Mouse (Mus musculus) midbrain, postnatal 0 days (tissue): ENCODE measurements around the gene Rps6kb2. TPM values are rescaled to one million over a fixed set of nuclear protein-coding genes. Genes with fewer than 3 reads are reported as not detected.

Experiments
- ATAC-seq: fragments of 200-750 bp; cut with Nextera tagmentation; 2 replicates; pipeline ENCODE4 v1.8.0; 2017; ENCODE audit warnings: moderate number of reproducible peaks, mild to moderate bottlenecking, moderate TSS enrichment, moderate library complexity; ENCODE audit not compliant: low FRiP score
- DNase-seq: peaks from one replicate; pipeline ENCODE4 v3.0.0-alpha.2; 2015; ENCODE audit warnings: low spot score
- H3K27ac ChIP-seq: fragments of 300-500 bp; sonication (generic); 2 replicates; pipeline ENCODE4 v1.5.1; 2014; ENCODE audit warnings: low read depth, mild to moderate bottlenecking, low read length, mixed read lengths
- H3K27me3 ChIP-seq: fragments of 300-500 bp; sonication (generic); 2 replicates; pipeline ENCODE4 v1.6.1; 2014; ENCODE audit warnings: low read length, control low read depth, mixed read lengths; ENCODE audit not compliant: insufficient read depth
- H3K36me3 ChIP-seq: fragments of 300-500 bp; sonication (generic); 2 replicates; pipeline ENCODE4 v1.6.1; 2014; ENCODE audit warnings: low read length, control low read depth, mixed read lengths; ENCODE audit not compliant: insufficient read depth
- H3K4me1 ChIP-seq: fragments of 300-500 bp; sonication (generic); 2 replicates; pipeline ENCODE4 v1.6.1; 2014; ENCODE audit warnings: mild to moderate bottlenecking, control low read depth, antibody characterized with exemption, low read length, mixed read lengths; ENCODE audit not compliant: insufficient read depth
- H3K4me2 ChIP-seq: fragments of 300-500 bp; sonication (generic); 2 replicates; pipeline ENCODE4 v1.6.1; 2014; ENCODE audit warnings: low read depth, mild to moderate bottlenecking, low read length, mixed read lengths; ENCODE audit not compliant: poor library complexity, severe bottlenecking
- H3K4me3 ChIP-seq: fragments of 300-500 bp; sonication (generic); 2 replicates; pipeline ENCODE4 v1.5.1; 2014; ENCODE audit warnings: low read depth, mild to moderate bottlenecking, low read length, moderate library complexity
- H3K9ac ChIP-seq: fragments of 300-500 bp; sonication (generic); replicated peaks from 2 replicates; pipeline ENCODE4 v1.6.1; 2014; ENCODE audit warnings: mild to moderate bottlenecking, low read length, moderate library complexity, mixed read lengths; ENCODE audit not compliant: poor library complexity, severe bottlenecking
- H3K9me3 ChIP-seq: fragments of 300-500 bp; sonication (generic); 2 replicates; pipeline ENCODE4 v1.6.1; 2016; ENCODE audit warnings: low read length, control low read depth
- CTCF ChIP-seq: IDR thresholded peaks from 2 replicates; pipeline ENCODE4 v1.5.1; 2016; ENCODE audit warnings: antibody characterized with exemption, mild to moderate bottlenecking
- WGBS: fragments of 180-500 bp; shearing (Covaris S2); extraction: QIAGEN DNeasy Blood & Tissue Kit; methylation state at CpG from one replicate; pipeline ENCODE4 v1.1.7; 2014; 5-methylcytosine and 5-hydroxymethylcytosine counted together
- polyA plus RNA-seq: library from polyadenylated mRNA; unstranded; fragments of >200 nt; fragmentation: Nextera tagmentation; extraction: Ambion mirVana; gene quantifications from 2 replicates; pipeline ENCODE4 v1.2.1, GENCODE M21; 2015
- total RNA-seq: library from RNA; depleted of rRNA; stranded (reverse); fragments of >200 nt; gene quantifications from 2 replicates; pipeline ENCODE4 v1.2.3, GENCODE M21; 2014; rRNA removed

Gene Rps6kb2
- total and polyA plus RNA-seq, 2 experiments from 2014 or later, result 23.5 to 62.8 TPM

- WGBS, result 83% methylated on average over 13 of the region's 13 CpGs
- DNase-seq, result peak; percentile 63
- Histone ChIP-seq H3K27ac (no peak overlapping the region), H3K4me3 (no peak overlapping the region), H3K4me2 (no peak overlapping the region), H3K9ac (no peak overlapping the region), H3K36me3 (peaks cover 92% of the 10 kb centered on the region), H3K4me1 (no peaks in the 10 kb centered on the region), H3K9me3 (no peaks in the 10 kb centered on the region), H3K27me3 (no peaks in the 10 kb centered on the region)
- no peak for TF ChIP-seq CTCF
- no peak for ATAC-seq
These were observed 49.9 kb downstream of the Rps6kb2 start for GRCm38 (mm10) chr19:4113186-4113805.

DNA sequence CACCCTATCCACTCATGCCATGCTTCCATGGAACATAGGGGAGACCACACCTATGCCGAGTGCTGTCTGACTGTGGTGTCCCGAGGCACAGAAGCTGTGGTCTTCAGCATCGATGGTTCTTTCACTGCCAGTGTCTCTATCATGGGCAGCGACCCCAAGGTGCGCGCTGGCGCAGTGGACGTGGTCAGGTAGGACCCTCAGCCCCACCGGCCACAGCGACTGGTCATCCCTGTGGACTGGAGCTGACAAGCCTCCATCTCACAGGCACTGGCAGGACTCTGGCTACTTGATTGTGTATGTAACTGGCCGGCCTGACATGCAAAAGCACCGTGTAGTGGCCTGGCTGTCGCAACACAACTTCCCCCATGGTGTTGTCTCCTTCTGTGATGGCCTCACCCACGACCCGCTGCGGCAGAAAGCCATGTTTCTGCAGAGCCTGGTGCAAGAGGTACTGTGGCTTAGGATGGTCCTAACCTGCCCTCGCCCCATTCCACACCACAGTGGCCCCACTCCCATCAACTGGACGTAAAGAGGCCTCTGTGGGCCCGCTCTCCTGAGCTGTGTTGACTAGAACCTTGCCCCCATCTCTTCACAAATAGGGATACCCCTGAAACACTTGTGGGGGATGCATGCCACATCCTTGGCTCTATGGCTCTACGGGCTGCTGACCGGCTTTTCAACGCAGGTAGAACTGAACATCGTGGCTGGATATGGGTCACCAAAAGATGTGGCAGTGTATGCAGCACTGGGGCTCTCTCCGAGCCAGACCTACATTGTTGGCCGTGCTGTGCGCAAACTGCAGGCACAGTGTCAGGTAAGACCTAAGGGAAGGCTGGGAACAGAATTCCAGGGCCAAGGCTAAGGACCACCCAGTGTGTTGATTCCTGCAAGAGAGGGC is 50.8 kb downstream of the Rps6kb2 start:
- DNase-seq (no peak), ATAC-seq (no peak)
- 96% methylated on average over 26 of the region's 26 CpGs for WGBS
- H3K27me3 ChIP-seq, result no peaks in the 10 kb centered on the region
- H3K4me3 ChIP-seq, result no peak overlapping the region
- no peaks in the 10 kb centered on the region for H3K4me1 ChIP-seq
- H3K9ac ChIP-seq, result no peak overlapping the region
- no peak overlapping the region for H3K4me2 ChIP-seq
- TF ChIP-seq CTCF, result no peak
- no peak overlapping the region for H3K27ac ChIP-seq
- peaks cover 95% of the 10 kb centered on the region for H3K36me3 ChIP-seq
- no peaks in the 10 kb centered on the region for H3K9me3 ChIP-seq

DNA sequence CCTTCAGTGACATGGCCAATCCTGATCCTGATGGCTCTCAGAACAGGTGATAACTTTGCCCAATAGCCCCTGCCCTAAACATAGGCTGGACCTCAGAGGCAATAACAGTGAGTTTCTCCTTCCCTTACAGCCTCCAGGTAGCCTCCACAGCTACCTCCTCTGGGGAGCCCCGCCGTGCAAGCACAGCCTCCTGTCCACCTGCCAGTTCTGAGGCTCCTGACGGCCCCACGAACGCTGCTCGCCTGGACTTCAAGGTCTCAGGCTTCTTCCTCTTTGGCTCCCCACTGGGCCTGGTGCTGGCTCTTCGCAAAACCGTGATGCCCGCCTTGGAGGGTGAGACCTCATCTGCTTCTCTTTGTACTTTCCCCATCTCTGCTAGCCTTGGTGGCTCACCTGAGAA is 54.6 kb downstream of the Rps6kb2 start:
- ATAC-seq (no peak), DNase-seq (no peak)
- TF ChIP-seq CTCF, result no peak
- peaks cover 82% of the 10 kb centered on the region for H3K36me3 ChIP-seq
- no peak overlapping the region for H3K27ac ChIP-seq
- H3K4me3 ChIP-seq, result no peak overlapping the region
- H3K4me1 ChIP-seq, result no peaks in the 10 kb centered on the region
- H3K27me3 ChIP-seq, result no peaks in the 10 kb centered on the region
- no peak overlapping the region for H3K9ac ChIP-seq
- H3K9me3 ChIP-seq, result no peaks in the 10 kb centered on the region
- WGBS, result 90% methylated on average over 8 of the region's 9 CpGs
- H3K4me2 ChIP-seq, result no peak overlapping the region

DNA sequence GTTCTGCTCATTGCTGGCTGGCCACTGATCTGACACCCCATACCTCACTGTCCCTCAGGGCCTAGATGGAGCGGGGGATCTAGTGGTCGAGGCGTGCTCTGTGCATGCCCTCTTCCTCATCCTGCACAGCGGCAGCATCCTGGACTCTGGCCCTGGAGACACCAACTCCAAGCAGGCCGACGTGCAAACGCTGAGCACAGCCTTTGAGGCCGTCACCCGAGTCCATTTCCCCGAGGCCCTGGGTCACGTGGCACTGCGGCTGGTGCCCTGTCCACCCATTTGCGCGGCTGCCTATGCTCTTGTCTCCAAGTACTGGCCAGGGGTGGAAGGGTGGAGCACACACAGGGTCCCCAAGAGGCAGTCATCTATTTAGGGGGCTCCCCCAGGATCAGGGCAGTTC is 56.5 kb downstream of the Rps6kb2 start:
- no peak for TF ChIP-seq CTCF
- Histone ChIP-seq H3K9ac (no peak overlapping the region), H3K9me3 (no peaks in the 10 kb centered on the region), H3K4me3 (no peak overlapping the region), H3K36me3 (peaks cover 71% of the 10 kb centered on the region), H3K4me2 (no peak overlapping the region), H3K4me1 (peaks cover 9% of the 10 kb centered on the region; the same call in 1 of the 2 replicates), H3K27ac (no peak overlapping the region), H3K27me3 (no peaks in the 10 kb centered on the region)
- ATAC-seq (no peak), DNase-seq (no peak)
- 93% methylated on average over 14 of the region's 14 CpGs for WGBS

DNA sequence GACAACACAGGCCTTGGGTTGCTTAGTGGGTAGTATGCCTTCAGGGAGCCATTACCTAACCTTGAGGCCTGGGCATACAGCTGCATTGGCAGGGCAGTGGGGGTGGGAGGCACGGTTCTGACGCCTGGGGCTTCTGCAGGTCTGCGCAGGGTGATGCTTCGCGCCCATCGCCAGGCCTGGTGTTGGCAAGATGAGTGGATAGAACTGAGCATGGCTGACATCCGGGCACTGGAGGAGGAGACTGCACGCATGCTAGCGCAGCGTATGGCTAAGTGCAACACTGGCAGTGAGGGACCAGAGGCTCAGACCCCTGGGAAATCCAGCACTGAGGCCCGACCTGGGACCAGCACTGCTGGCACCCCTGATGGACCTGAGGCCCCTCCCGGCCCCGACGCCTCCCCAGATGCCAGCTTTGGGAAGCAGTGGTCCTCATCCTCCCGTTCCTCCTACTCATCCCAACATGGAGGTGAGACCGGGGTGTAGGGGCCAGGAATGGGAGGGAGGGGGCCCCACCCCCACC is 58.4 kb downstream of the Rps6kb2 start:
- H3K27me3 ChIP-seq, result no peaks in the 10 kb centered on the region
- H3K27ac ChIP-seq, result no peak overlapping the region
- ATAC-seq, result no peak
- peaks cover 53% of the 10 kb centered on the region for H3K36me3 ChIP-seq
- H3K9ac ChIP-seq, result no peak overlapping the region
- H3K4me3 ChIP-seq, result no peak overlapping the region
- peaks cover 16% of the 10 kb centered on the region; the same call in 1 of the 2 replicates for H3K4me1 ChIP-seq
- H3K4me2 ChIP-seq, result no peak overlapping the region
- no peak for DNase-seq
- WGBS, result 91% methylated on average over 16 of the region's 16 CpGs
- TF ChIP-seq CTCF, result no peak
- H3K9me3 ChIP-seq, result no peaks in the 10 kb centered on the region

Other genes with a start within 250 kb of the Rps6kb2 start
Only the 30 nearest of the 32 such genes appear.
- 13.0 and 23.2 TPM in 2 replicates for gene Unc93b1, start 228.2 kb downstream of the Rps6kb2 start, total RNA-seq
- gene Unc93b1, start 228.2 kb downstream of the Rps6kb2 start, polyA plus RNA-seq, result 11.2 and 12.4 TPM in 2 replicates
- not detected in 2 replicates for gene Aldh3b3, start 204.7 kb downstream of the Rps6kb2 start, total RNA-seq
- not detected in 2 replicates for gene Aldh3b3, start 204.7 kb downstream of the Rps6kb2 start, polyA plus RNA-seq
- 2.4 and 2.8 TPM in 2 replicates for gene Aldh3b2, start 191.0 kb downstream of the Rps6kb2 start, total RNA-seq
- 2.6 TPM in 2 replicates for gene Aldh3b2, start 191.0 kb downstream of the Rps6kb2 start, polyA plus RNA-seq
- 2.5 and 3.0 TPM in 2 replicates for gene Acy3, start 176.8 kb downstream of the Rps6kb2 start, total RNA-seq
- 2.6 and 3.5 TPM in 2 replicates for gene Acy3, start 176.8 kb downstream of the Rps6kb2 start, polyA plus RNA-seq
- gene Tbx10, start 170.6 kb downstream of the Rps6kb2 start, total RNA-seq, result not detected in 2 replicates
- gene Tbx10, start 170.6 kb downstream of the Rps6kb2 start, polyA plus RNA-seq, result not detected in 2 replicates
- 18.5 and 22.1 TPM in 2 replicates for gene Nudt8, start 162.8 kb downstream of the Rps6kb2 start, total RNA-seq
- 26.2 and 33.2 TPM in 2 replicates for gene Nudt8, start 162.8 kb downstream of the Rps6kb2 start, polyA plus RNA-seq
- gene Gm49405, start 162.7 kb downstream of the Rps6kb2 start, total RNA-seq, result 3.5 and 4.0 TPM in 2 replicates
- gene Gm49405, start 162.7 kb downstream of the Rps6kb2 start, polyA plus RNA-seq, result 2.7 and 3.0 TPM in 2 replicates
- gene Doc2g, start 160.0 kb downstream of the Rps6kb2 start, total RNA-seq, result 8.8 and 13.4 TPM in 2 replicates
- 5.4 and 5.5 TPM in 2 replicates for gene Doc2g, start 160.0 kb downstream of the Rps6kb2 start, polyA plus RNA-seq
- gene Ndufv1, start 150.5 kb downstream of the Rps6kb2 start, total RNA-seq, result 137 and 237 TPM in 2 replicates
- 271 and 281 TPM in 2 replicates for gene Ndufv1, start 150.5 kb downstream of the Rps6kb2 start, polyA plus RNA-seq
- 268 and 350 TPM in 2 replicates for gene Gstp1, start 125.4 kb downstream of the Rps6kb2 start, total RNA-seq
- 665 and 685 TPM in 2 replicates for gene Gstp1, start 125.4 kb downstream of the Rps6kb2 start, polyA plus RNA-seq
- 3.6 TPM in 1 of 2 replicates, not detected in the other for gene Gstp2, start 117.3 kb downstream of the Rps6kb2 start, total RNA-seq
- gene Gstp2, start 117.3 kb downstream of the Rps6kb2 start, polyA plus RNA-seq, result 2.4 and 4.1 TPM in 2 replicates
- not detected in 2 replicates for gene Gstp3, start 103.8 kb downstream of the Rps6kb2 start, total RNA-seq
- not detected in 2 replicates for gene Gstp3, start 103.8 kb downstream of the Rps6kb2 start, polyA plus RNA-seq
- not detected in 2 replicates for gene Cabp2, start 81.8 kb downstream of the Rps6kb2 start, total RNA-seq
- gene Cabp2, start 81.8 kb downstream of the Rps6kb2 start, polyA plus RNA-seq, result not detected in 2 replicates
- gene Cdk2ap2, start 66.2 kb downstream of the Rps6kb2 start, total RNA-seq, result 37.4 and 45.6 TPM in 2 replicates
- gene Cdk2ap2, start 66.2 kb downstream of the Rps6kb2 start, polyA plus RNA-seq, result 60.5 and 64.2 TPM in 2 replicates
- gene Pitpnm1, start 63.4 kb downstream of the Rps6kb2 start, total RNA-seq, result 162 and 187 TPM in 2 replicates
- 127 and 134 TPM in 2 replicates for gene Pitpnm1, start 63.4 kb downstream of the Rps6kb2 start, polyA plus RNA-seq
- 29.8 and 49.9 TPM in 2 replicates for gene Aip, start 37.5 kb downstream of the Rps6kb2 start, total RNA-seq
- 87.7 and 97.6 TPM in 2 replicates for gene Aip, start 37.5 kb downstream of the Rps6kb2 start, polyA plus RNA-seq
- gene Gpr152, start 23.6 kb downstream of the Rps6kb2 start, total RNA-seq, result 0.16 TPM in 1 of 2 replicates, not detected in the other
- gene Gpr152, start 23.6 kb downstream of the Rps6kb2 start, polyA plus RNA-seq, result not detected in 2 replicates
- not detected in 2 replicates for gene Cabp4, start 19.3 kb downstream of the Rps6kb2 start, total RNA-seq
- gene Cabp4, start 19.3 kb downstream of the Rps6kb2 start, polyA plus RNA-seq, result 0.20 and 0.36 TPM in 2 replicates
- 96.1 and 116 TPM in 2 replicates for gene Coro1b, start 14.7 kb downstream of the Rps6kb2 start, total RNA-seq
- 95.2 and 104 TPM in 2 replicates for gene Coro1b, start 14.7 kb downstream of the Rps6kb2 start, polyA plus RNA-seq
- gene Ptprcap, start 9.8 kb downstream of the Rps6kb2 start, total RNA-seq, result 0.38 TPM in 1 of 2 replicates, not detected in the other
- gene Ptprcap, start 9.8 kb downstream of the Rps6kb2 start, polyA plus RNA-seq, result 0.28 TPM in 1 of 2 replicates, not detected in the other
- 4.4 and 6.6 TPM in 2 replicates for gene Carns1, start 12.1 kb upstream of the Rps6kb2 start, total RNA-seq
- gene Carns1, start 12.1 kb upstream of the Rps6kb2 start, polyA plus RNA-seq, result 6.7 and 6.9 TPM in 2 replicates
- 0.49 and 1.9 TPM in 2 replicates for gene Tbc1d10c, start 27.9 kb upstream of the Rps6kb2 start, total RNA-seq
- gene Tbc1d10c, start 27.9 kb upstream of the Rps6kb2 start, polyA plus RNA-seq, result 1.2 and 1.6 TPM in 2 replicates
- 535 and 592 TPM in 2 replicates for gene Ppp1ca, start 28.7 kb upstream of the Rps6kb2 start, total RNA-seq
- 510 and 531 TPM in 2 replicates for gene Ppp1ca, start 28.7 kb upstream of the Rps6kb2 start, polyA plus RNA-seq
- gene Rad9a, start 38.3 kb upstream of the Rps6kb2 start, total RNA-seq, result 18.0 and 22.8 TPM in 2 replicates
- 14.7 and 17.0 TPM in 2 replicates for gene Rad9a, start 38.3 kb upstream of the Rps6kb2 start, polyA plus RNA-seq
- gene Clcf1, start 50.9 kb upstream of the Rps6kb2 start, total RNA-seq, result 0.99 and 1.2 TPM in 2 replicates
- 0.28 and 0.44 TPM in 2 replicates for gene Clcf1, start 50.9 kb upstream of the Rps6kb2 start, polyA plus RNA-seq
- not detected in 2 replicates for gene AC109138.7, start 51.0 kb upstream of the Rps6kb2 start, total RNA-seq
- gene AC109138.7, start 51.0 kb upstream of the Rps6kb2 start, polyA plus RNA-seq, result not detected in 2 replicates
- 20.9 and 37.7 TPM in 2 replicates for gene Pold4, start 68.5 kb upstream of the Rps6kb2 start, total RNA-seq
- 20.8 and 26.8 TPM in 2 replicates for gene Pold4, start 68.5 kb upstream of the Rps6kb2 start, polyA plus RNA-seq
- gene Ssh3, start 105.8 kb upstream of the Rps6kb2 start, total RNA-seq, result 40.6 and 67.7 TPM in 2 replicates
- 18.6 and 20.7 TPM in 2 replicates for gene Ssh3, start 105.8 kb upstream of the Rps6kb2 start, polyA plus RNA-seq
- 92.2 and 106 TPM in 2 replicates for gene Ankrd13d, start 119.8 kb upstream of the Rps6kb2 start, total RNA-seq
- gene Ankrd13d, start 119.8 kb upstream of the Rps6kb2 start, polyA plus RNA-seq, result 79.1 and 84.8 TPM in 2 replicates
- 152 and 257 TPM in 2 replicates for gene Grk2, start 142.9 kb upstream of the Rps6kb2 start, total RNA-seq
- 27.0 and 29.6 TPM in 2 replicates for gene Grk2, start 142.9 kb upstream of the Rps6kb2 start, polyA plus RNA-seq